Mouse (Mus musculus) intestine, embryonic 15.5 days (tissue): ENCODE data around the gene Oas1a. TPM values are rescaled to one million over a fixed set of nuclear protein-coding genes. Genes with fewer than 3 reads are reported as not detected.
"Not testable (repeated sequence)": the region's sequence is repeated elsewhere in the genome, so short reads cannot be mapped to it uniquely, and the experiment has no call there.

Experiments used
- ATAC-seq: fragments of 200-750 bp; cut with Nextera tagmentation; 2 replicates; pipeline ENCODE4 v1.8.0; 2017; ENCODE audit warnings: moderate TSS enrichment, moderate library complexity
- H3K27ac ChIP-seq: fragments of 300-500 bp; sonication (generic); 2 replicates; pipeline ENCODE4 v1.5.1; 2015; ENCODE audit warnings: mild to moderate bottlenecking, inconsistent platforms
- H3K27me3 ChIP-seq: fragments of 300-500 bp; sonication (generic); replicated peaks from 2 replicates; pipeline ENCODE4 v1.6.1; 2015; ENCODE audit warnings: inconsistent platforms
- H3K36me3 ChIP-seq: fragments of 300-500 bp; sonication (generic); 2 replicates; pipeline ENCODE4 v1.6.1; 2015; ENCODE audit warnings: inconsistent platforms
- H3K4me1 ChIP-seq: fragments of 300-500 bp; sonication (generic); replicated peaks from 2 replicates; pipeline ENCODE4 v1.6.1; 2015; ENCODE audit warnings: inconsistent platforms
- H3K4me2 ChIP-seq: fragments of 300-500 bp; sonication (generic); replicated peaks from 2 replicates; pipeline ENCODE4 v1.6.1; 2015; ENCODE audit warnings: mild to moderate bottlenecking, inconsistent platforms
- H3K4me3 ChIP-seq: fragments of 300-500 bp; sonication (generic); replicated peaks from 2 replicates; pipeline ENCODE4 v1.5.1; 2015; ENCODE audit warnings: inconsistent platforms
- H3K9ac ChIP-seq: fragments of 300-500 bp; sonication (generic); 2 replicates; pipeline ENCODE4 v1.6.1; 2015; ENCODE audit warnings: inconsistent platforms
- H3K9me3 ChIP-seq: fragments of 300-500 bp; sonication (generic); 2 replicates; pipeline ENCODE4 v1.6.1; 2016; ENCODE audit warnings: inconsistent platforms
- WGBS: fragments of 180-500 bp; shearing (Covaris S2); methylation state at CpG from one replicate; pipeline ENCODE4 v1.1.7; 2015; 5-methylcytosine and 5-hydroxymethylcytosine counted together
- polyA plus RNA-seq: library from polyadenylated mRNA; unstranded; fragments of >200 nt; fragmentation: Nextera tagmentation; extraction: Ambion mirVana; gene quantifications from 2 replicates; pipeline ENCODE4 v1.2.1, GENCODE M21; 2015

Gene Oas1a
- polyA plus RNA-seq: 6.4 and 9.5 TPM in 2 replicates

- WGBS: 31% methylated on average over 9 of the region's 12 CpGs
- not testable (repeated sequence) for H3K36me3 ChIP-seq, H3K27me3 ChIP-seq, H3K9me3 ChIP-seq, H3K4me1 ChIP-seq, H3K9ac ChIP-seq, H3K27ac ChIP-seq
- peak; percentile 91 for ATAC-seq
- Histone ChIP-seq H3K4me3 (peak within 1 kb of the TSS; percentile 18), H3K4me2 (peak within 1 kb of the TSS; percentile 43)
Measured at GRCm38 (mm10) chr5:120906791-120907733, at the start of gene Oas1a. Gene Oas1a (minus strand): TSS chr5:120907521.

DNA sequence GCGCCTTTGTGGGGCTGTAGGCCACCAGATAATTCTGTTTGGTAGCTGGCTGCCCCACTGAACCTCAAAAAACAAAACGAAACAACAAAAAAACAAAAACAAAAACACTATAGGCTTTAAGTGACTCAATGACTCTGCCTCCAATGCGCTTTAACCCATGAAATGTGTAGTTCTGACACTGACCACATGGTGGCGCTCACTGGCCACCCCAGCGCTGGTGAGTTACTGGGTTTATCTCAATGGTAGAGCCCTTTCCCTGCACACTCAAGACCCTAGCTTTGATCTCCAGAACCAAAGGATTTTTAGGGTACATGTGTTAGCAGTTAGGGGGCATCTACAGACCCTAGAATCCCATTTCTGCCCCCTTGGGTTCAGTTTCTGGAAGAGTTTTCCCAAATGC, 46.7 kb upstream of the Oas1a start:
- H3K4me3 ChIP-seq: no peak overlapping the region
- no peak overlapping the region for H3K4me2 ChIP-seq
- no peak for ATAC-seq
- H3K27ac ChIP-seq: no peak overlapping the region
- no peak overlapping the region for H3K9ac ChIP-seq
- H3K27me3 ChIP-seq: no peaks in the 10 kb centered on the region
- H3K4me1 ChIP-seq: no peaks in the 10 kb centered on the region
- WGBS: 23% methylated on average over 5 of the region's 5 CpGs
- H3K36me3 ChIP-seq: no peaks in the 10 kb centered on the region
- no peaks in the 10 kb centered on the region for H3K9me3 ChIP-seq

DNA sequence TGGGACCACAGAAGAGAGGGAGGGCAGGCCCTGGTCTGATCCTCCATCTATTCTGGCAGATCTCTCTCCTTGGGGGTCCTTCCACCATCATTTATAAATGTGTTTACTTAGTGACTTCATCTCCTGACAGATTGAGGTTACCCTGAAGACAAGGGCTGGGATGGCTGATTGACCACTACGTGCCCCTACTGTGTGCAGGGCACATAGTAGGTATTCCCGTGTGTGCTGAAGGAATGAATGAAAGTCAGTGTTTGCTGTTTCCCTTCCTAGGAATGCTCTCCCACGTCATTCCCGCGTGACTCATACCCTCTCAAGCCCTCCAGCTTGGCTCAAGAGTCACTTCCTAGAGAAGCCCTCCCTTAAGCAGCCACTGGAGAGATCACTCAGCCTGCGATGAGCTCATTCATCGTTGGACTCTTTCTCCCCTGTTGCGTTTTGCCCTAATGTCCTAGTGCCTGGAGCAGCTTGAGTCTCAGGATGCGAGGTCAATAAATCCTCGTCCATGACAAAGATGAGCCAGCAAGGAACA, 45.0 kb upstream of the Oas1a start:
- Histone ChIP-seq H3K27me3 (no peaks in the 10 kb centered on the region), H3K36me3 (no peaks in the 10 kb centered on the region), H3K4me3 (no peak overlapping the region), H3K27ac (no peak overlapping the region), H3K4me1 (no peaks in the 10 kb centered on the region), H3K4me2 (no peak overlapping the region), H3K9me3 (no peaks in the 10 kb centered on the region), H3K9ac (no peak overlapping the region)
- ATAC-seq: no peak
- 66% methylated on average over 10 of the region's 10 CpGs for WGBS

- Histone ChIP-seq H3K4me3 (no peak overlapping the region), H3K9ac (no peak overlapping the region), H3K4me1 (0 out of 2 replicates have a peak, but pooled peaks cover 2% of the 10 kb centered on the region), H3K9me3 (no peaks in the 10 kb centered on the region), H3K27ac (no peak overlapping the region), H3K36me3 (no peaks in the 10 kb centered on the region), H3K4me2 (no peak overlapping the region), H3K27me3 (no peaks in the 10 kb centered on the region)
- WGBS: 76% methylated on average over 10 of the region's 10 CpGs
- no peak for ATAC-seq
Measured at GRCm38 (mm10) chr5:120942076-120942475, 34.8 kb upstream of the Oas1a start.

DNA sequence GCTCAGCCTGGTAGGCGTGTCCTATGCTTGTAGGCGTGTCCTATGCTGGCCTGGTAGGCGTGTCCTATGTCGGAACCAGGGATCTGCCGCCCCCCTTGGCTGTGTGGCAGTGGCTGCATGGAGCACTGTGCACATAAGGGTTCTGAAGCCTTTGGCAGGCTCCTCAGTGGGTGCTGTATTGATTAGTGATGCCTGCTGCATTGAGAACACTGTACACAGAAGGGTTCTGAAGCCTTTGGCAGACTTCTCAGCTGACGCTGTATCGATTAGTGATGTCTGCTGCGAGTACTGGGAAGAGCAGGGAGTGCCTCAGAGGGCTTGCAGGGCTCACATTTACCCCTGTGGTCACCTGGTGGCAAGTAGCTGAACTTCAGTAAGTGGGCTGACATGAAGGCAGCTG, 31.3 kb upstream of the Oas1a start:
- 0 out of 2 replicates have a peak, but pooled peaks cover 2% of the 10 kb centered on the region for H3K4me1 ChIP-seq
- 46% methylated on average over 8 of the region's 8 CpGs for WGBS
- H3K4me2 ChIP-seq: no peak overlapping the region
- H3K27ac ChIP-seq: no peak overlapping the region
- no peak for ATAC-seq
- no peaks in the 10 kb centered on the region for H3K9me3 ChIP-seq
- H3K36me3 ChIP-seq: no peaks in the 10 kb centered on the region
- no peak overlapping the region for H3K4me3 ChIP-seq
- H3K27me3 ChIP-seq: no peaks in the 10 kb centered on the region
- no peak overlapping the region for H3K9ac ChIP-seq

DNA sequence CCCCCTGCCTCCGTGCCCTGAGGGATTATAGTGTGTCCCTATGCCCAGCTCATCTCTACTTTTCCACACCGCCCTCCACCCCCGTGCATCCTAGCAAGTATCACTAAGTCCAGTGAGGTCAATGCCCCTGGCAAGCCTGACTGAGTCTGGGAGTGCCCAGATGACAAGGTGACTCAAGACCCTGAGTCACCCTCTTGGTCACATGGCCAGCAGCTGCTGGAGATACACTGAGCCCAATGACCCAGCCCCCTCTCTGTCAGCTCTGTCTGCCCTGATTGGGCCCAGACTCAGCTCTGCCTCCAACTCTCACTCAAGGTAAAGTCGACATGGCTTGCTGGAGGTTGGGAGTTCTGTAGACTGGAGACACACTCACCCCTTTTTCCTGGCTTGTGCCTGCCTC, 30.5 kb upstream of the Oas1a start:
- no peak for ATAC-seq
- WGBS: 68% methylated on average over 4 of the region's 4 CpGs

GRCm38 (mm10) chr5:120933966-120934365, 26.6 kb upstream of the Oas1a start:
- Histone ChIP-seq H3K27me3 (no peaks in the 10 kb centered on the region), H3K9ac (no peak overlapping the region), H3K9me3 (no peaks in the 10 kb centered on the region), H3K27ac (no peak overlapping the region), H3K36me3 (no peaks in the 10 kb centered on the region), H3K4me2 (no peak overlapping the region), H3K4me1 (0 out of 2 replicates have a peak, but pooled peaks cover 2% of the 10 kb centered on the region), H3K4me3 (no peak overlapping the region)
- no peak for ATAC-seq
- WGBS: 26% methylated on average over 5 of the region's 5 CpGs

More for the DNA sequence above, 30.5 kb upstream of the Oas1a start:
- Histone ChIP-seq H3K36me3 (no peaks in the 10 kb centered on the region), H3K27me3 (no peaks in the 10 kb centered on the region), H3K9ac (no peak overlapping the region), H3K4me1 (0 out of 2 replicates have a peak, but pooled peaks cover 2% of the 10 kb centered on the region), H3K9me3 (no peaks in the 10 kb centered on the region), H3K4me2 (no peak overlapping the region), H3K27ac (no peak overlapping the region), H3K4me3 (no peak overlapping the region)

- H3K9ac ChIP-seq: no peak overlapping the region
- WGBS: 0% methylated on average over 1 of the region's 1 CpGs
- no peak for ATAC-seq
Measured at GRCm38 (mm10) chr5:120927036-120927435, 19.7 kb upstream of the Oas1a start.

GRCm38 (mm10) chr5:120926311-120926710, 19.0 kb upstream of the Oas1a start:
- not testable (repeated sequence) for H3K27me3 ChIP-seq, H3K4me2 ChIP-seq, H3K36me3 ChIP-seq, ATAC-seq, H3K9ac ChIP-seq, H3K9me3 ChIP-seq, H3K4me1 ChIP-seq, H3K4me3 ChIP-seq, H3K27ac ChIP-seq
- whole genome bisulfite sequencing: 59% methylated on average over 2 of the region's 2 CpGs

More at GRCm38 (mm10) chr5:120927036-120927435, 19.7 kb upstream of the Oas1a start:
- no peaks in the 10 kb centered on the region for H3K27me3 ChIP-seq
- no peak overlapping the region for H3K27ac ChIP-seq
- H3K36me3 ChIP-seq: no peaks in the 10 kb centered on the region
- H3K4me1 ChIP-seq: 0 out of 2 replicates have a peak, but pooled peaks cover 2% of the 10 kb centered on the region
- H3K4me3 ChIP-seq: no peak overlapping the region
- H3K9me3 ChIP-seq: no peaks in the 10 kb centered on the region
- H3K4me2 ChIP-seq: no peak overlapping the region

GRCm38 (mm10) chr5:120924520-120924919, 17.2 kb upstream of the Oas1a start:
- not testable (repeated sequence) for H3K9ac ChIP-seq, H3K4me1 ChIP-seq, H3K9me3 ChIP-seq, H3K4me3 ChIP-seq, H3K27me3 ChIP-seq, H3K36me3 ChIP-seq
- peak; percentile 70 for ATAC-seq
- Histone ChIP-seq H3K4me2 (0 out of 2 replicates have a peak overlapping the region, but pooled peaks have one; percentile 12), H3K27ac (peak overlapping the region; percentile 48; the same call in 1 of the 2 replicates)
- 49% methylated on average over 4 of the region's 4 CpGs for WGBS

DNA sequence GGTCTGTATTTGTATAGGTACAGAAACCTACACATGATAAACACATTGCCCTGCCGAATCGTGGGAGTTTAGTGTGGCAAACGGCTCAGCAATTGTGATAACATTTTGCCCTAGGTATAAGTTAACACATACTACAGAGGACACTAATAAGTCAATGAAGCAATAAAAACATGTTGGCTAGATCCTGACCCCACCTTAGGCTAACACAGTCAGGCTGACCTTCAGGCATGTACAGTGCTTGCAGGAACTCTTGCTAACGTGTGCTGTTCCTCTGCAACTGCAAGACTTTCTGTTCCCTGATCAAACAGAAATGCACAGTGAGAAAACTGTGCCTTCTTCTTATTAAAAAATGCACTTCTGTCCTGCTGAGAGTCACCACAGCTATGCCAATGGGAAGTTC, 16.6 kb upstream of the Oas1a start:
- no peaks in the 10 kb centered on the region for H3K27me3 ChIP-seq
- H3K36me3 ChIP-seq: no peaks in the 10 kb centered on the region
- H3K4me2 ChIP-seq: 0 out of 2 replicates have a peak overlapping the region, but pooled peaks have one; percentile 12
- H3K27ac ChIP-seq: peak overlapping the region; percentile 48; the same call in 1 of the 2 replicates
- H3K4me3 ChIP-seq: no peak overlapping the region
- peak; percentile 88 for ATAC-seq
- 0 out of 2 replicates have a peak, but pooled peaks cover 2% of the 10 kb centered on the region for H3K4me1 ChIP-seq
- no peak overlapping the region for H3K9ac ChIP-seq
- 47% methylated on average over 4 of the region's 4 CpGs for WGBS
- no peaks in the 10 kb centered on the region for H3K9me3 ChIP-seq

DNA sequence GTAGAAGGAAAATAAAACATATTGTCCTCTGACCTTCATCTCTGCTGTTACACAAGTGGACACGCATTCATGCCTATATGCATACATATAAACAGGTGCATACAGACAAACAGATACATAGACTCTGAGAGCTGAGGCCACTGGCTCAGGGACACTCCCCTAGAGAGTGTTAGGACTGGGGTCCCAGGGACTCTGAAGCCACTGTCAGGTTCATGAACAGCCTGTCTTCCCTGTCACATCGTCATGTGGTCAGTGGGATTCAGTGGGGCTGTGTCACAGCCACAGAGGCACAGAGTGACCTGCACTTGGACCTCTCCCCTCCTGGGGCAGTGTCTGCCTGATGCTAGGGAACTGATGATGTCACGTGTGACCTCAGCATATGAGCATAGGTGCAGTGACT, 13.0 kb upstream of the Oas1a start:
- Histone ChIP-seq H3K9me3 (no peaks in the 10 kb centered on the region), H3K27me3 (no peaks in the 10 kb centered on the region), H3K9ac (no peak overlapping the region), H3K4me2 (no peak overlapping the region), H3K4me3 (no peak overlapping the region), H3K27ac (no peak overlapping the region), H3K4me1 (0 out of 2 replicates have a peak, but pooled peaks cover 2% of the 10 kb centered on the region), H3K36me3 (no peaks in the 10 kb centered on the region)
- WGBS: 82% methylated on average over 3 of the region's 3 CpGs
- no peak for ATAC-seq
